Mouse (Mus musculus): Measurements from ENCODE around the gene Ncapd3. TPM values are rescaled to one million over a fixed set of nuclear protein-coding genes. Genes with fewer than 3 reads are reported as not detected.

Ncapd3 gene
- polyA plus RNA-seq, 2 experiments from 2014 or later: 24.6 to 32.4 TPM

DNA sequence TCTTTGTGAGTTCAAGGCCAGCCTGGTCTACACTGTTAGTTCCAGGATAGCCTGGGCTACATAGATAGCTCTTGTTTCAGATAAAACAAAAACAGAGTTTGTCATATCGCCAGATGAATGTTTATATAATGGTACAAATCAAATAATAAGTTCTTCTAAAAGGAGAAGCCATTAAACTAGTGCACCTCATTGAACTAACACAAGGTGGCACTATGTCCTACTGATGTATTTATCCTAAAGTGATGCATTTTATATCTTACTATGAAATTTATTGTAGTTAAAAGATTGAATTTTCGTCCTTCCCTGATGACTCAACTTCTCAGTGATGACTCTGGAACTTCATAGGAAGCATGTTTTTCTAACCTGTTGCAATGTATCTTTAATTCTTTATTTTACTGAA lies 19.5 kb downstream of the Ncapd3 start:
- no peak for ATAC-seq

GRCm38 (mm10) chr9:27058341-27058740 lies 28.4 kb downstream of the Ncapd3 start:
- ATAC-seq: no peak

DNA sequence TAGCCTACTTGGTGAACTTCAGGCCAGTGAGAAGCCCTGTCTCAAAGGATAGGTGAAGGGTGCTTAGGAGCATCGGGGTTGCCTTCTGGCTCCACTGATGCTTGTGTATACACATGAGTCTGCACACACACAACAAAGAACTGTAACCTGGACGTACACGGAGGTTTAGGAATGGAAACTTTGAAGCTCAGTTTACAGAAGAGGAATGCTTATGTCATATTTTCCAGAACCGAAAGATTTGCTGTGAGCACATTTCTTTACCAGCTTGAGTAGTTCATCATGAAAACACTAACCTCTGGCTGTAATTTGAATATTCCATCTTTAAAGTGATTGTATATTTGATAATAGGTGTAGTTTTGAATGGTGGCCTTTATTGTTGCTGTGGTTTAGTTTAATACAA lies 40.9 kb downstream of the Ncapd3 start:
- peak; percentile 57 for ATAC-seq

DNA sequence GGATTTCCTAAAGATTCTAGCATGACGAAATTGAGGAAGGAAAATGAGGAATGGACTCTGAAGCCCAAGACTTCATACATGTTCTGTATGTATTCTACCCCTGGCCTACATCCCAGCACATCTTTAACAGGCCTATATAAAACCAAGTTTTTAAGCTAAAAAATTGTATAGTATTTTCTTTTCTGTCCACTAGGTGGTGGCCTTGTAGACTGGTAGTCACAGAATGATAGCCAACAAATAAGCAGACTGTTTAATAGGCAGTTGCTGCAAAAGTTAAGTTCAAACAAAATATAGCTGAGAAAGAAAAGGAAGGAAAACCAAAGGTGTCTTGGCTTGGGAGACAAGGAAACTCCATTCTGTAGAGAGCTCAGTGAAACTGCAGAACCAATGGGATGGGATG lies 44.7 kb downstream of the Ncapd3 start:
- peak; percentile 39 for ATAC-seq

DNA sequence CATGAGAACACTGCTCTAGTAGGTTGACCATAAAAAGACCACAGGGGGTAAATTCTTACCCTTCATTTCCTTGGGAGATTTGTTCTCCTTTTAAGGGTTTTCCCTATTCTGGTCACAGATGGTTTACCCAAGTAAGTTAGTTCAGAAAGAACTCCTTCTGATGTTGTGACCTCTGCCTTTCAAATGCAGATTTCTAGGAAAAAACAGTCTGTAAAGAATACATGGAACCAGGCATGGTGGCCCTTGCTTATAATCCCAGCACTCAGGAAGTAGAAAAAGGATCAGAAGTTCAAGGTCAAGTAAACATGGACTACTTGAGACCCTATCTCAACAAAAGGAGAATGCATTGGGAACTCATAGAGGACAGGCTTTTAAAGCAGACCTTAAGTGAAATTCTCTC lies 45.8 kb downstream of the Ncapd3 start:
- ATAC-seq: no peak

DNA sequence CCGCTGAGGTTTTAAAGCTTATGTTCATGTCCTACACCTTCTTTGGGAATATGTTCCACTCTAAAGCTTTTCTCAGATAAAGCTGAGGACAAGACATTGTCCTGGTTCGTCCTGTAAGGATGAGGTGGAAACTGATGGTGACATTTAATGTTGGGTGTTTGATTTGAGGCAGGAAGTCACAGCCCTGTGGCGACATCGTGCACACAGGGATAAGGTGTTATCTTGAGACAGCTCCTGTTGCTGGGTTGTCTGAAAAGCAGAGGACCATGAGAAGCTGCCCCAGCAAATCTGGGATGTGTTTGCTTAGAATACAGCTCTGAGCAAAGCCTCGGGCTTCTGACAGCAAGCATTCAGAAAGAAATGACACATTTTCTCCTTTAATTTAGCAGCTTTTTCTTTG lies 56.3 kb downstream of the Ncapd3 start:
- no peak for ATAC-seq

- no peak for ATAC-seq
These were observed 57.4 kb downstream of the Ncapd3 start for GRCm38 (mm10) chr9:27087402-27087801.

GRCm38 (mm10) chr9:27090134-27090533 lies 60.2 kb downstream of the Ncapd3 start:
- no peak for ATAC-seq

- ATAC-seq: no peak
These were observed 61.1 kb downstream of the Ncapd3 start for GRCm38 (mm10) chr9:27090801-27091775.

GRCm38 (mm10) chr9:27092916-27093315 lies 62.9 kb downstream of the Ncapd3 start:
- no peak for ATAC-seq

- ATAC-seq: no peak
These were observed 68.1 kb downstream of the Ncapd3 start for GRCm38 (mm10) chr9:27098092-27098491.

DNA sequence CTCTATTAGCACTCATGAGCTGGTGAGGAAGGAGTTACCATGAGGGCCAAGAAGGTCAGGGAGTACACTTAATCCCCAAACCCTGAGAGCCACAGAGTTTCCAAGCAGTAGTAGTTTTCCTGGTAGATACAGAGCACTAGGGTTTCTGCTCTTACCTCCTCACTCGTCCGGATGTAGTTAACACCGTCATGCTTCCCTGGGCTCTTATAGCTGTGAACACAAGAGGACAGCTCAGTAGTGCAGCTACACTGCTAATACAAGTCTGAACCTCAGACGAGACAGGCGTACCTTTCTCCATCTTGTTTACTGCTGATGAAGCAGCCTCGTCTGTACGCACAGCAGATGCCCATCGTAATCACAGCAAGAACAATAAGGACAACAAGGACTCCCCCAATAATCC lies 68.6 kb downstream of the Ncapd3 start:
- no peak for ATAC-seq

GRCm38 (mm10) chr9:27099474-27099873 lies 69.5 kb downstream of the Ncapd3 start:
- ATAC-seq: no peak

GRCm38 (mm10) chr9:27101466-27101865 lies 71.5 kb downstream of the Ncapd3 start:
- no peak for ATAC-seq

- no peak for ATAC-seq
These were observed 76.1 kb downstream of the Ncapd3 start for GRCm38 (mm10) chr9:27106081-27106480.

- no peak for ATAC-seq
These were observed 78.5 kb downstream of the Ncapd3 start for GRCm38 (mm10) chr9:27108451-27108850.

GRCm38 (mm10) chr9:27109533-27110514 lies 79.8 kb downstream of the Ncapd3 start:
- ATAC-seq: no peak

DNA sequence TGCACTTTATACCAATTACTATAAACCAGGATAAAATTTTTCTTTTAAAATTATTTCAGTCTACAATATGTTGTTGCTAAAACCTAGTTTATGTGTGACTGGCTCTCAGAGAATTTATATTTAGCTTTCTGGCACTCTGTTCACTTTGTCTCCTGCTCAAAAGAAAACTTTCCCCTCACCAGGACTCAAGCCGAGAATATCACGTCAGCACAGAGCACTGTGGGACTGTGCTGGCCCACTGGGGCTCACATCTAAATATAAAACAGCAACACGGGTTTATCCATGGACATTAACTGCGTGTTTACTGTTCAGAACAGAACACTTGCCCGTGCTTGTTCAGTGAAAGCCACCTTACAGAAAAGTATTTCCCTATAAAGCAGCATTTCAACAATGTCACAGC lies 80.7 kb downstream of the Ncapd3 start:
- no peak for ATAC-seq

GRCm38 (mm10) chr9:27111756-27112155 lies 81.8 kb downstream of the Ncapd3 start:
- ATAC-seq: no peak

DNA sequence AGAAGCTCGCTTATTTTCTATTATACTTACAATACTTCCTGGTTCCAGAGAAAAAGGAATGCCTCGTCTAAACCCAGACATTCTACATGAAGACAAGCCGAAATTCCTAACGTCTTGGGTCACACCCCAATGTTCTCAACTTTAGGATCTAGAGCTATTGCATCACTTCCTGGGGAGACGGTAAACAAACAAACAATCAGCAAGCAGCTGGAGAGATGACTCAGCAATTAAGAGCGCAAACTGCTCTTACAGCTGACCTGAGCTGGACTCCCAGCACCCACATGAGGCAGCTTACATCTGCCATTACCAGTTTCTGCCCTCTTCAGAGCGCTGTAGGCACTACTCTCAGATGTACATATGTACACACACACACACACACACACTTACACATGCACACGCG lies 91.3 kb downstream of the Ncapd3 start:
- ATAC-seq: no peak

DNA sequence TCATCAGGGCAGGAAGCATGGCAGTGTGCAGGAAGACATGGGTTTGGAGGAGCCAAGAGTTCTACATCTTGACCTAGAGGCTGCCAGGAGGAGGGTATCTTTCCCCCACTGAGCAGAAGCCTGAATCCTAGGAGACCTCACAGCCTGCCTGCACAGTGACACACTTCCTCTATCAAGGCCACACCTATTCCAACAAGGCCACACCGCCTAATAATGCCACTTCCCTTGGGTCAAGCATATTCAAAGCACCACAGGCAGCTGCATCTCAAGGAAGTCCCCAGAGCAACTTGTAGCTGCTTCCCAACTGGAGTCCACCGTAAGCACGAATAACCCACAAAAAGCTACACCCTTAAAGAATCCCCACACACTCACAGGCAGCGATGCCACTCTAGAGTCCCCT lies 92.1 kb downstream of the Ncapd3 start:
- ATAC-seq: no peak

DNA sequence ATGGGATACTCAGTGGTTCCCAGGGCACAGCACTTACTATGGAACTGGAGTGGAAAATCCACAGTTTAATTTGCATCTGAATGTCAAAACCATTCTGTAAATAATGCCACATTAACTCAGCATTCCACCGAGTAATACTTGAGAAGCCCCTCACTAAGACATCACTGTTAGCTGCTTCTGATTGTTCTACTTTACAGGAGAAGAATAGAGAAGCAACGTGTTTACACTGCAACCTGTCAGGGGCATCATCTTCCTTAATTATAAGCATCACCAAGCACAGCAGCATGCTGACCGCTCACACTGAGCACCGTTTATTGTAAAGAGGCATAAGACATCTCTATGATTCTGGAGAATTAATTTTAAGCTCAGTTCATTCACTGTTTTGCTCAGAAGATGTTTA lies 93.0 kb downstream of the Ncapd3 start:
- no peak for ATAC-seq

DNA sequence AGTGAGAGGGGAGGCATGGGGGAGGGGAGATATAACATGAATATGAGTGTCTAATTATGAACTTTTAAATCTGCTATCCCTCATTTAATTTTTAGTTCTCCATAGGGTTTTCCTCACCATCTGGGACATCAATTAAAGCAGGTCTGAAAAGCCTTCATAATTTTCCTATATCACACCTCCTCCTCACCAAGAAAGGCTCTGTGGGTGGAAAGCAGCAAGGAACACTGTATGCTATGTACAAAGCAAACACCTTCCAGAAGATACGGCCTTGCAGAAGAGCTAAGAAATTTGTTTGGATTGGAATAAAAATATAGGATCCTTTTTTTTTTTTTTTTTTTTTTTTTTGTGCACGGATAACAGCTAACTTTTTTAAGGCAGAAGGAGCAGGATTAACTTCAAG lies 94.0 kb downstream of the Ncapd3 start:
- no peak for ATAC-seq

Data from CD4-positive, CD25-positive, alpha-beta regulatory T cell, adult 4 months (primary cell).